Mouse (Mus musculus): ENCODE results near the gene Cdc42bpa. TPM values are rescaled to one million over a fixed set of nuclear protein-coding genes. Genes with fewer than 3 reads are reported as not detected.

The Cdc42bpa gene
- total RNA-seq, 2 experiments from 2014 or later = 29.7 to 34.6 TPM

- peak; percentile 61 for ATAC-seq (replicated peaks; ENCODE audit: low FRiP score, low TSS enrichment, poor library complexity, severe bottlenecking)
Observed at GRCm38 (mm10) chr1:180148036-180148435, 187.8 kb downstream of the Cdc42bpa start.

DNA sequence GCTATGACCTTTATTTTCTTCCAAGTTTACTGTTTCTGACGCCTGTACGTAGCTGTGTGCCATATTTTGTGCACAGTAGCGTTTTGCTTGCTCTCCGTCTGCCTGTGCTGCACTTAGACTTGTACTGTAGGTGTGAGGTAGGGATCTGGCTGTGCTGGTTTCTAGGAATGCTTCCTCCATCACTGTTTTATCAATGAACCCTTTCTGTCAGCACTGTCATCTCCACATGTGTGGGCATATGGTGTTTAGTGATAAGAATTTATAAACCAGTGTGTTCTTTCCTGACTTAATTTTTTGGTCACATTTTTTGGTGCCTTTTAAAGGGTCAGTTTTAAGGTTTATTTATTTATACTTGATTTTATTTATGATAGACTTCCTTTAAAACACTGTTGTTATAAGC is 188.3 kb downstream of the Cdc42bpa start:
- ATAC-seq (replicated peaks; ENCODE audit: low FRiP score, low TSS enrichment, poor library complexity, severe bottlenecking) = peak; percentile 94

- ATAC-seq (replicated peaks; ENCODE audit: low FRiP score, low TSS enrichment, poor library complexity, severe bottlenecking) = no peak
Observed at GRCm38 (mm10) chr1:180151191-180151590, 190.9 kb downstream of the Cdc42bpa start.

- no peak for ATAC-seq (replicated peaks; ENCODE audit: low FRiP score, low TSS enrichment, poor library complexity, severe bottlenecking)
Observed at GRCm38 (mm10) chr1:180158648-180159047, 198.4 kb downstream of the Cdc42bpa start.

DNA sequence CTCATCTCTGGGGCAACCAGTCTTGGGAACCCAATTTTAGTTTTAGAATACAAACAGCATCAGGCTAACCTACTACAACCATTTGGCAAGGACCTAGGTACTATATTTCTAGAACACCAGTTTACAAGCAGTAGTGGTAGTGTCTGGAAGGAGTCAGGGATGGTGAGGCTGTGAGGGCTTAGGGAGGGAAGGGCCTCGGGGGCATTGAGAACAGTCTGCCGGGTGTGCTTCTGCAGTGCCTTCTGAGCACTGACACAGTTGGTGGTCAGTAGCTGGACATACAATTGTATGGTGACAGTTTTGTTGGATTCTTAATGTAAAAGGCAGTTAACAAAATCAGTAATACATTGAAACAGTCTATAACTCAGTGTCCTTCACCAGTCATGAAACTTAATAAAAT is 200.3 kb downstream of the Cdc42bpa start:
- ATAC-seq (replicated peaks; ENCODE audit: low FRiP score, low TSS enrichment, poor library complexity, severe bottlenecking) = no peak

DNA sequence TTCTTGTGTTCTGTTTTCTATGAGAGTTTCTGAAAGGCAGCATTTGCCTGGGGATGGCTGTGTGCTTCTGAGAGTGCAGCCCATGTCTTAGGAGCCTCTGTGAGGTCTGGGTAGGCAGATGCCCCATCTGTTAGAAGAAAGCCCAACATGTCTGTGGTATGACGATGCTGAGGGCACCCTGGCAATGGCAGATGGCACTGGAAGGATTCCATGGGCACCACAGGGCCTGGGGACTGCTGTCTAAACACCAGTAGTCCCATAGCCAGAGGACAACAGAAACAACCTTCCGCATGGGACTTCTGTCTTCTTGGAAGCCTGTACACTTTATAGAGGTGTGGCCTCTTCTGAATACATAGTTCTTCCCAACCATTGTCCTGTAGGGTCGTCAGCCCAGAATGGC is 200.9 kb downstream of the Cdc42bpa start:
- ATAC-seq (replicated peaks; ENCODE audit: low FRiP score, low TSS enrichment, poor library complexity, severe bottlenecking) = no peak

DNA sequence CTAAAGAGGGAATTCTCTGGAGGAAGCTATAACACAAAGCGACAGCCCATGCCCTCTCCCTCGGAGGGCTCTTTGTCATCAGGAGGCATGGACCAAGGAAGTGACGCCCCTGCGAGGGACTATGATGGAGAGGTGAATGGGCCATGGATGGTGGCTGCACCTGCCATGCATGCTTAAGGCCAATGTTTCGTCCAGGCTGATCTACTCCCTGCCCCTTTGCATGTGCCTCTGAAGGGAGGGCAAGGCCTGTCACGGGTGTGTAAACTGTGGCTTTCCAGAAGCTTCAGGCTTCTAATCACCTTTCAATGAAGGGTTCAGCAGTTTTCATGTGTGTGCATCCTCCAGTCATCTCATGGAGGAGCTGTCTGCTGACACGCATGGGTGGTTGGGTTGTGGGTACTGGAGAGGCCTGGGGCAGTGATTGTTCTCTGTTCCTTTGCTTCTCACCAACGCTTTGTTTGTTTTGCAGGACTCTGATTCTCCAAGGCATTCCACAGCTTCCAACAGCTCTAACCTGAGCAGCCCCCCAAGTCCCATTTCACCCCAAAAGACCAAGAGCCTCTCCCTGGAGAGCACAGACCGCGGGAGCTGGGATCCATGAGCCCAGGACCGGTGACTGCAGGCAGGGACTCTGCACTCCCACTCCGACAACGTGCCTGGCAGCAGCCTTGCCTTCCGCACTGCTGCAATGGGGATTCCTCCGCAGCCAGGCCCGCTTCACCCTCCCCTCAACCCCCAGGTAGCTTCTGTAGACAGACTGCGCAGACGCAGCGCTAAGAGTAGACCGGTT is 201.5 kb downstream of the Cdc42bpa start:
- no peak for ATAC-seq (replicated peaks; ENCODE audit: low FRiP score, low TSS enrichment, poor library complexity, severe bottlenecking)

DNA sequence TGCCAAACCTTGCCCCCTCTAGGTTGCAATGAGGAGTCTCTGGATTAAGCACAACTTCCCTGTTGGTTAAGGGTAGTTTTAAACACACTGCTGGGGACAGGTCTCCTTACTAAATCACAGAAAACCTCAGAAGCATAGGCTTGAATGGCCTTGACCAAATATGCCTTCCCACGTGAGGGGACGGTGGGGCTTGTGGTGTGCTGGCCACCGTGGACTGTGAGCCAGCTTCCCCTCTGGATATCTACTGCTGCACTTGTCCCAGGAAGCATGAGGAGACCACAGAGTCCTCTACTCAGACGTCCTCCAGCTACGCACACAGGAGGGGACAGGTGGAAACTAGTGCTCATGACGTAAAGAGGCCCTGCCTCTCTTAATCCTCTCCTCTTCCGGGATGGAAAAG is 202.7 kb downstream of the Cdc42bpa start:
- no peak for ATAC-seq (replicated peaks; ENCODE audit: low FRiP score, low TSS enrichment, poor library complexity, severe bottlenecking)

DNA sequence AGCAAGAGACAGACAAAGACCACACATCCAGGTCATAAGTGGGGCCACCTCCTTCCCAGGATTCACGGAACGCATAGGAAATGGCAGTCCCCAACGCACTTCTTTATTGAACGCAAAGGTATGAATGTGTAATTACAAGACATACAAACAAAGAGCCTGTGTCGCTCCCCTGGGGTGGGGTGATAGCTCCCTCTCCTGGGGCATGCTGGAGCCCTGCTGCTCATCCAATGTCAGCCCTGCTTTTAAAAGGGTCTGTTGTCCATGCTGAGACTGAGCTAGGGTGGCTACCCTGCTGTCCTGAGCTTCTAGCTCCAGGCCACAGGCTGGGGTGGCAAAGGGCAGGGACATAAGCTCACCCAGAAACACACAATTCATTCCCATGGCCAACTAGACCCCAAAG is 206.3 kb downstream of the Cdc42bpa start:
- ATAC-seq (replicated peaks; ENCODE audit: low FRiP score, low TSS enrichment, poor library complexity, severe bottlenecking) = no peak

- ATAC-seq (replicated peaks; ENCODE audit: low FRiP score, low TSS enrichment, poor library complexity, severe bottlenecking) = no peak
Observed at GRCm38 (mm10) chr1:180168294-180168693, 208.0 kb downstream of the Cdc42bpa start.

DNA sequence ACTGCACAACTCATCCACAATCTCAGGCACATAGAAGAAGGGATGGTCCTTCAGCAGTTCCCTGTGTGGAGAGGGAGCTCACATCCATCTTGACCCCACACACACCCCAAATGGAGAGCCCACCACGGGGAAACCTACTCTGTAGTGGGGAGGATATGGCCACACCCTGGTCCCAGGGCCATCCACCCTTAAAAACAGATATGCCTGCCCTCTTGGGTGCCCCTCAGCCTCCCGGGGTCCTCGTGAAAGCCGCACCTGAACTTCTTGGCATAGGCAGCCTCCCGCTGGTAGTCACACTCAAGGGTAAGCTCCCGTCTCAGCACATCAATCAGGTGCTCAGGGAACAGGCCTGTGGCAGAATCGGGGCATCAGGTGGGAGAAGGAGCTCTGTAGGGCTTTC is 208.9 kb downstream of the Cdc42bpa start:
- no peak for ATAC-seq (replicated peaks; ENCODE audit: low FRiP score, low TSS enrichment, poor library complexity, severe bottlenecking)

DNA sequence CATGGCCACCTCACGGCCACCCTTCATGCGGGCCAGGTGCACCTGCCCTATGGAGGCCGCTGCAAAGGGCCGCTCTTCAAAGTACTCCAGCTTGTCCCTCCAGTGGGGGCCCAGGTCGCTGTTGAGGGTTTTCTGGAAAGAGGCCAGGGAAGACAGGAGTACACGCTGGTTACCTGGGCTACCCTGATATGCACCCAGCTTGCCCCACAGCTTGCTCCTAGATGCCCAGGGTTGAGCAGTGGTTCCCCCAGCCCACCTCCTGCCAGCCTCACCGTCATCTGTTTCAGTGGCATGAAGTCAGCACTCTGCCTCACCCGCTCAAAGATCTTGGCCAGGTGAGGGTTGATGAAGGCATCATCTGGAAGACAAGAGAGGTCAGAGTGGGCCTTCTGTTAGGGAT is 209.8 kb downstream of the Cdc42bpa start:
- no peak for ATAC-seq (replicated peaks; ENCODE audit: low FRiP score, low TSS enrichment, poor library complexity, severe bottlenecking)

DNA sequence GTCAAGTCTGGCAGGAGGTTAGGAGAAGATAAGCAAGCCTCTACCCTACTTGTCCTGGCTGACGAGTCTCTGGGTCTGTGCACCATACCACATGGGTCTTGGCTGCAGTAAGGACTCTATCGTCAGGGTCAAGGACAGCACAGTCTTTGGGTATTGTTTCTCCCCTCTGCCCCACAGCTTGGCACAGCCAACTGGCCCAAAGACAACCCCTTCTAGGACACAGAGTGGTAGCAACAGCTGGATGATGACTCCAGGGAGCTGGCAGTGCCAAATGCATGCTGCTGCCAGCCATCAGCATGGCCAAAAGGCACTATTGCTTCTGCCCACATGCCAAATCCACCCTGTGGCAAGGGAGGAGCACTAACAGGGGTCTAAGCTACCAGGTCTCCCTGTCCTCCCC is 211.6 kb downstream of the Cdc42bpa start:
- ATAC-seq (replicated peaks; ENCODE audit: low FRiP score, low TSS enrichment, poor library complexity, severe bottlenecking) = no peak

GRCm38 (mm10) chr1:180172600-180172999 is 212.3 kb downstream of the Cdc42bpa start:
- ATAC-seq (replicated peaks; ENCODE audit: low FRiP score, low TSS enrichment, poor library complexity, severe bottlenecking) = no peak

- ATAC-seq (replicated peaks; ENCODE audit: low FRiP score, low TSS enrichment, poor library complexity, severe bottlenecking) = no peak
Observed at GRCm38 (mm10) chr1:180173017-180173416, 212.7 kb downstream of the Cdc42bpa start.

DNA sequence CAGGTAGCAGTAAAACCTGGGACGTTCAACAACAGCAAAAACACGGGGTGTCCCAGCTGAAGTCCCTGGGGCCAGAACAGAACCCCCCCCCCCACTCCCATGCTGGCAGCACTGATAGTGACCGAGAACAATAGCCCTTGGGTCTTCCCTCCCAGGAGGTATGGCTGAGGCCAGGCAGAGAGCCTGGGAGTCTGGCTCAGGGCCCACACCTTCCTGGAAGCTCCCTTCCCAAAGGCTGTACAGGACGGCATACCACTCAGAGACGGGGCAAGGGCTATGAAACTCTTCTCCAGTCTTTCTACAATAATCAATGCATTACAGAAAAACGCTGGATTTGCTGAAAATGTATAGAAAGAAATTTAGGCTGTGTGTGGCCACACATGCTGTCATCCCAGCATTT is 214.4 kb downstream of the Cdc42bpa start:
- no peak for ATAC-seq (replicated peaks; ENCODE audit: low FRiP score, low TSS enrichment, poor library complexity, severe bottlenecking)

GRCm38 (mm10) chr1:180175167-180175566 is 214.9 kb downstream of the Cdc42bpa start:
- ATAC-seq (replicated peaks; ENCODE audit: low FRiP score, low TSS enrichment, poor library complexity, severe bottlenecking) = no peak

GRCm38 (mm10) chr1:180175635-180176034 is 215.4 kb downstream of the Cdc42bpa start:
- no peak for ATAC-seq (replicated peaks; ENCODE audit: low FRiP score, low TSS enrichment, poor library complexity, severe bottlenecking)

- ATAC-seq (replicated peaks; ENCODE audit: low FRiP score, low TSS enrichment, poor library complexity, severe bottlenecking) = no peak
Observed at GRCm38 (mm10) chr1:180176784-180177183, 216.5 kb downstream of the Cdc42bpa start.

- no peak for ATAC-seq (replicated peaks; ENCODE audit: low FRiP score, low TSS enrichment, poor library complexity, severe bottlenecking)
Observed at GRCm38 (mm10) chr1:180178340-180178739, 218.1 kb downstream of the Cdc42bpa start.

DNA sequence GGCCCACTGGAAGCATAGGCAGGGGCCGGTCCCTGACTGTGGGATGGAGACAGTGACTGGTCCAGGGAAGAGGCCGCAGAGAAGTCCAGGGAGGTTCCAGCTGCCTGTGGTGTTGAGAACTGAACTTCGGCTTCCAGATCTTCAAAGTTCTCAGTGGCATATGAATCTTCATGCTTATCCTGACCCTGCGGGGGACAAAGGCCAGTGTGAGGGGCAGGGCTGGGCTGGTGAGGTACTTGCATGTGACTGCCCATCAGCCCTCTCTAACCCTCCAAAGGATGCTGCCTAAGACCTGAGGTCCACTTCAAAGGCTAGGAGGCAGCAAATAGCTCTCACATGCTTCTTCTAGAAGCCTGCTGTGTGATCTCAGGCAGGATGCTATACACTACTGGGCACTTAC is 218.8 kb downstream of the Cdc42bpa start:
- no peak for ATAC-seq (replicated peaks; ENCODE audit: low FRiP score, low TSS enrichment, poor library complexity, severe bottlenecking)

DNA sequence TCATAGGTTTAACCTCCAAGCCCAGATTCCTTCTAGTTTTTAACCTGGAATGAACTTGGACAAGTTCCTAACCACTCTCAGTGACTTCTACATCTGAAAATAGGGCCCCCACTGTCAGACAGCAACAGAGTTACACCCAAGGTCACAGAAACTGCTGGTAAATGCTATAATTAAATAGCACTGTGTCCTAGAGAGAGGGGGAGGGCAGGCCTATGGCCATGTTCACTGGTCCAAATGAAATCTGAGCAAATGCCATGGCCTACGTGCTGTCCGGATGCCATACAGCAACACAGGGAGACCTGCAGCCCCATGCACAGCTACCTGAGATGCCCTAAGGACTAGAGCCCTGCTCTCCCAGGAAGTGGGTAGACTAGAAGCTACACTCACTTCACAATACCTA is 219.6 kb downstream of the Cdc42bpa start:
- no peak for ATAC-seq (replicated peaks; ENCODE audit: low FRiP score, low TSS enrichment, poor library complexity, severe bottlenecking)
